Mouse (Mus musculus) urinary bladder, adult 2 months (tissue): ENCODE results near the gene Uspl1. TPM values are rescaled to one million over a fixed set of nuclear protein-coding genes. Genes with fewer than 3 reads are reported as not detected.

Experiments used
- DNase-seq: peaks from one replicate; pipeline ENCODE4 v3.0.0; 2022; ENCODE audit warnings: low spot score
- polyA plus RNA-seq: library from polyadenylated mRNA; depleted of rRNA; stranded (reverse); fragments of >200 nt; gene quantifications from 2 replicates; pipeline ENCODE4 v1.2.3, GENCODE M21; 2012

Gene Uspl1
- polyA plus RNA-seq, 1 experiment, result 16.9 TPM

GRCm38 (mm10) chr5:149211041-149211440 lies 26.9 kb downstream of the Uspl1 start:
- no peak for DNase-seq

- no peak for DNase-seq
These were observed 28.7 kb downstream of the Uspl1 start for GRCm38 (mm10) chr5:149212806-149213205.

- DNase-seq, result no peak
These were observed 31.4 kb downstream of the Uspl1 start for GRCm38 (mm10) chr5:149215540-149215939.

GRCm38 (mm10) chr5:149217524-149218357 lies 33.6 kb downstream of the Uspl1 start:
- DNase-seq, result no peak

GRCm38 (mm10) chr5:149219493-149219892 lies 35.3 kb downstream of the Uspl1 start:
- DNase-seq, result no peak

GRCm38 (mm10) chr5:149221355-149221754 lies 37.2 kb downstream of the Uspl1 start:
- no peak for DNase-seq

GRCm38 (mm10) chr5:149224666-149225065 lies 40.5 kb downstream of the Uspl1 start:
- no peak for DNase-seq

- DNase-seq, result peak; percentile 100
These were observed 44.8 kb downstream of the Uspl1 start for GRCm38 (mm10) chr5:149228700-149229618.

GRCm38 (mm10) chr5:149229619-149230339 lies 45.6 kb downstream of the Uspl1 start:
- no peak for DNase-seq

- no peak for DNase-seq
These were observed 50.9 kb downstream of the Uspl1 start for GRCm38 (mm10) chr5:149235002-149235401.

GRCm38 (mm10) chr5:149237221-149237950 lies 53.2 kb downstream of the Uspl1 start:
- DNase-seq, result no peak

GRCm38 (mm10) chr5:149242467-149242866 lies 58.3 kb downstream of the Uspl1 start:
- DNase-seq, result no peak

GRCm38 (mm10) chr5:149243053-149243452 lies 58.9 kb downstream of the Uspl1 start:
- DNase-seq, result no peak

- no peak for DNase-seq
These were observed 61.3 kb downstream of the Uspl1 start for GRCm38 (mm10) chr5:149245391-149245964.

- no peak for DNase-seq
These were observed 61.9 kb downstream of the Uspl1 start for GRCm38 (mm10) chr5:149245965-149246470.

GRCm38 (mm10) chr5:149247047-149247904 lies 63.1 kb downstream of the Uspl1 start:
- DNase-seq, result no peak

GRCm38 (mm10) chr5:149252303-149252702 lies 68.2 kb downstream of the Uspl1 start:
- no peak for DNase-seq

- DNase-seq, result no peak
These were observed 69.3 kb downstream of the Uspl1 start for GRCm38 (mm10) chr5:149253491-149253890.

- DNase-seq, result no peak
These were observed 71.4 kb downstream of the Uspl1 start for GRCm38 (mm10) chr5:149255522-149255921.
